Mouse (Mus musculus) CD4-positive, CD25-positive, alpha-beta regulatory T cell, adult 2 months (primary cell): ENCODE data around the gene Eif4h.
"Not testable (repeated sequence)": the region's sequence is repeated elsewhere in the genome, so short reads cannot be mapped to it uniquely, and the experiment has no call there.

Experiments used
- DNase-seq: peaks from one replicate; pipeline ENCODE4 v3.0.0-alpha.2; 2012; ENCODE audit warnings: low read depth, low spot score

Gene Eif4h

DNA sequence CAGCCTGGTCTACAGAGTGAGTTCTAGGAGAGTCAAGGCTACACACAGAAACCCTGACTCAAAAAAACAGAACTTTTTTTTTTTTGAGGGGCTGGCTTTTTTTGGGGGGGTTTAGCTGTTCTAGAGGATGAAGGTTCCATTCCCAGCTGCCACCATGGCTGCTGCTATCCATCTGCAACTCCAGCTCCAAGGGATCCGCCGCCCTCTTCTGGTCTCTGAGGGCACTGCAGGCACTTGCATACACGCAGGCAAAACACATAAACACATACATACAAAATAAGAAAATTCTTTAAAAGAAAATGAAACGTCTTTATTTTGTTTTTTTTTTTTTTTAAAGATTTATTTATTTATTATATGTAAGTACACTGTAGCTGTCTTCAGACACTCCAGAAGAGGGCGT lies 11.6 kb upstream of the Eif4h start:
- DNase-seq = peak; percentile 72

DNA sequence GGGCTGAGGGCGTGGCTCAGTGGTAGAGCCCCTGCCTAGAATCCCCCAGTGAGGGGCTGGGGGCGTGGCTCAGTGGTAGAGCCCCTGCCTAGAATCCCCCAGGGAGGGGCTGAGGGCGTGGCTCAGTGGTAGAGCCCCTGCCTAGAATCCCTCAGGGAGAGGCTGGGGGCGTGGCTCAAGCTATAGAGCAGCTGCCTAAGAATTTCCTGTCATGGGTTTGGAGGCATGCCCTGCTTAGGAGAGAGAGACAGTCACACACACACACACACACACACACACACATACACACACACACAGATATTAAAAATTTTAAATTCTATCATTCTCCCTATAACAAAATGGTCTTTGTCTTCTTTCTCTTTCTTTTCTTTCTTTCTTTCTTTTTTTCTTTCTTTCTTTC lies 9.7 kb upstream of the Eif4h start:
- DNase-seq = not testable (repeated sequence)

DNA sequence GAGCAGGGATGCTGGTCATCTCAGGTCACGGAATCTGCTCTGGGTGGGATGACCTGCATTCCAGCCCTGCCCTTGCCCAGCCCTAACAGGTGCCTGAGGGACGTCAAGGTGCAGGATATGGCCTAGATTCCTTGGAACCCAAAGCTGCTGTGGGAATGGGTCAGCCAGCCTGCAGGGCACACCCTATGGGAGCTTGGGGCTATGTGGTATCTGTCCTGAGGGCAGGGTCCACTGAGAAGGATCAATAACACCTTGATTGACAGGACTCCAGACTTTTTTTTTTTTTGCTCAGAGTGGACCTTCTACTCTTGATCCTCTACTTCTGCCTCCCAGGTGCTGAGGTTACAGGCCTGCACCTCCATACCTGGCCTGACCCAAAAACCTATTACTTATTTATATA lies 8.1 kb upstream of the Eif4h start:
- no peak for DNase-seq

DNA sequence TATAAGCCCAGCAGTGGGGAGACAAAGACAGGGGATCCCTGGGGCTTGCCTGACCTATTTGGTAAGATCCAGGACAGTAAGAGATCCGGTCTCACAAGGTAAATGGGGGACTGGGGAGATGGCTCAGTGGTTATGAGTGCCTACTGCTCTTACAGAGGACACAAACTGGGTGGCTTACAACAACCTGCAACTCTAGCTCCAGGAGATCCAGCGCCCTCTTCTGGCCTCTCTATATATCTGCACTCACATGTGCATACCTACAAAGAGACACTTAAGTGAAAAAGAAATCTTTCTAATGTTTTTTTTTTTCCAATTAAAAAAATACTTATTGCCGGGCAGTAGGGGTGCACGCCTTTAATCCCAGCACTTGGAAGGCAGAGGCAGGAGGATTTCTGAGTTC lies 7.2 kb upstream of the Eif4h start:
- DNase-seq = no peak

DNA sequence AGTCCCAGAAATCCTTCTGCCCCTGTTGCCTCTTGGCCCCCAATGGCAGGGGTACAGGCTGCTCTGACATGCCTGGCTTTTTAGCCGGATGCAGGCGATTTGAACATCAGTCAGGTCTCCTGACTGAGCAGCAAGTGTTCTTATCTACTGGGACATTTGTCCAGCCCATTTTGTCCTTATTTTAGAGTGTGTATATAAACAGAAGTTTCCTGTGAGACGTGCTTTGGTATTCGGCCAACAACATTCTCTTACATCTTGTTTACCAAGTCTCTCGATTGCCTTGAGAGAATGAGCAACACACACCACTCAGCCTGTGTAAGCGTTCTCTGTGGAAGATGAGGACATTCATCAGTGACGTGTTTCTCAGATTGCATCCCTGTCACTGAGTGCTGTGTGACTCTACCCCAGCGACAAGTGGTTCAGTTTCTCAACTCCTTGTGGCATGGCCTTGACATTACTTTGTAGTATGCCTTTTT lies 5.4 kb upstream of the Eif4h start:
- no peak for DNase-seq

DNA sequence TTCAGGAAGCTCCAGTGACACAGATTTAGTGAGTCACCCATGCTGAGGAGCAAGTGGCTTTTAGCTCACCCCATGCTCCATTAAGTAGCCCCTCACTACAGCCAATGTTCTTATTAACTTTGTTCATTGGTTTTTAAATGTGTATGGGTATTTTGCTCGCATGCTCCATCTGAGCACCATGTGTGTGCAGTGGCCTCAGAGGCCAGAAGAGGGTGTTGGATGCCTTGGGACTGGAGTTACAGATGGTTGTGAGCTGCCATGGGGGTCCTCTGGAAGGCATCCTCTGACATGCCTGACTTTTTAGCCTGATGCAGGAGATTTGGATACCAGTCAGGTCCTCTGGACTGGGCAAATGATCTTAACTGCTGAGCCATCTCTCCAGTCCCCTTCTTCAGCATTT lies 4.8 kb upstream of the Eif4h start:
- DNase-seq = no peak

DNA sequence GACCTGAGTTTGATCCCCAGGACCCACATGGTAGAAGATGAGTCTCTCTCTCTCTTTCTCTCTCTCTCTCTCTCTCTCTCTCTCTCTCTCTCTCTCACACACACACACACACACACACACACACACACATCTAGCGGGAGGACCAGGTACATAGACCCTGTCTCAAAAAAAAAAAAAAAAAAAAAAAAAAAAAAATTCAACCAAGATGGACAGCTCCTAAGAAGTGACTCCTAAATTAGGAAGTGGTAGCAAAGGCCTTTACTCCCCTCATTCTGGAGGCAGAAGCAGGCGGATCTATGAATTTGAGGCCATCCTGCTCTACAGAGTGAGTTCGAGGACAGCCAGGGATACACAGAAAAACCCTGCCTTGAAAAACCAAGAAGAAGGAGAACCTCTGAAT lies 1.1 kb upstream of the Eif4h start:
- no peak for DNase-seq

DNA sequence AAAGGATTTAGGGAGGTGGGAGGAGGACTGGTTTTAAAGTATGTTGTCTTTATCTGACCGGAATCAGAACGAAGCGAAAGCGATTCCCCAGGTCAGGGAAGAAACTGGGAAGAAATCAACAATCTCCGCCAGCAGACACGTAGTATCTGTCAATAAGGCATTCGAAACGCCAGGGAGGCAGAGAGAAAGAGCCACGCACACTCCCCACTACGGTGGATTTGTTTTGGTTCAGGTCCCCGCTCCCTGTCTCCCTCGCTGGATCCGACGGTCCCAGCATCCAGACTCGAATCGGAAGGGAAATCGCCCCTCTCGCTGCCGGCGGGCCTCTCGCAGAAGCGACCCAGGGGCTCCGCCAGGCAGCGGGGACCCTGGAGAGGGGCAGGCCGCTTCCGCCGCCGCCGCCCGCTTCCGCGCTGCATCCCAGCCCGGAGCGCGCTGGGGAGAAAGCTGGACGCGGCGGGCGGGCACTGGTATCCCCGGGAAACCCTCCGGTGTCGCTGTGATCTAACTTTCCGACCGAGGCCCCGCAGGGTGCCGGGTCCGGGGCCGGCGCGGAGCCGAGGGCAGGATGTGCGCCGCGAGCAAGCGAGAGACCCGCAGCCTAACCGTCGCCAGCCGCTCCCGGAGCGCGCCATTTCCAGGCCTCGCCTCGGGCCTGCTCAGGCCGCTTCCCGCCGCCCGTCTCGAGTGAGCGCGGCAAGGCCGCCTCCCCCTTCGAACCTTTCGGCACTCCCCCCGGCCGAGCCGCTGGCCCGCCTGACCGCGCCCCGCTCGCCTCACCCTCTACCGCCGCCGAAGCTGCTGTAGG lies 625 bp downstream of the Eif4h start:
- DNase-seq = no peak

DNA sequence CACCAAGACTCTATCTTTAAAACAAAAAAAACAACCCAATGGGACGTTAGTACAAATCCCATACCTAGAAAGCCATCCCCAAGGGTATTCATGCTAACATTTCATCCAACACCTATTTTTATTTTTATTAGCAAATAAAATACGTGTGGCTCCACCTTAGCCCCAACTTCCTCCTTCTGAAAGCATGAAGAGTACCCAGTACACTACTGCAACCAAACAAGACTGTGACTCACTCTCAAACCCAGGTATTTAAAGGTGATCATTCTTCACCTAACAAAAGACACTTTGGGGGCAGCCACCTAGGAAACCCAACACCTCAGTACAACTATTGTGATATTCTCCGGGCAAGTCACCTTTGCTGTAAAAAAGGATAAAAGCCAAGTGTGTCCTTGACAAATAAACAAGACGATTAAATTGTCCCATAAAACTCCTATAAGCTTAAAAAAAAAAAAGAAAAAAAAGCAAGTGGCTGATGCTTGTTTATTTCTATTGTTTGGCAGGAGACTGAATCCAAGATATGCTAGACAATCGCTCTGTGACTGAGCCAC lies 1.4 kb downstream of the Eif4h start:
- no peak for DNase-seq

DNA sequence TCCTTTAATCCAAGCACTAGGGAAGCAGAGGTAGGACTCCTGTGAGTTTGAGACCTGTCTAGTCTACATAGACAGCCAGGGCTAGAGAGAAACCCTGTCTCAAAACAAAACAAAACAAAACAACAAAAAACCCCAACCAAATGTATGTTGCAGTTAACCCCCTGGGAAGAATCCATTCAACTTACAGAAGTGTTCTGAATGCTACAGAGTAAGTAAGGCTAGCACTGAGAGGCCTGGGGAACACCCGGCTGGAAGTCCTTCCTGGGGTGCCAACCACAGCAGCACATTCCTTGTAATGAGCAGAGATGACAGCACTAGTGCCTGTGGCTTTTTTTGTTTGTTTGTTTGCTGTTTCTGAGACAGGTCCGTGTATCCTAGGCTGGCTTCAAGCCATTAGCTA lies 6.4 kb downstream of the Eif4h start:
- DNase-seq = no peak

DNA sequence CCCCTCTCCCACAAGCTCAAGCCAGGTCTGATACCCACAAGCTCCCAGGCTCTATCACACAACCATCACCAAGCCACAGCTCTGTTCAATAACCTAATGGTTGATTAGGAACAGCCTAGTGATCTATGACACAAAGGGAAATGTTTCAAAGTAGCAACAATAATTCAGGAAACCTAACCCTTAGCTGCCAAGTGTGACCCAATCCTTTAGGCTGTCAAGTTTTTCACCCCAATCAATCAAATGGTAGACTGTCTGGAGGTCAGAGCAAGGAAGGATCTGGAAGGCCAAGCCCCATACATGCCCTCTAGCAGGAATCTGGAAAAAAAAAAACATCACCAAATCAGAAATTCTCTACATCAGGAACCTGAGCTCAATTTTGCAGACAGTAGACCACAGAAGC lies 8.5 kb downstream of the Eif4h start:
- DNase-seq = no peak

DNA sequence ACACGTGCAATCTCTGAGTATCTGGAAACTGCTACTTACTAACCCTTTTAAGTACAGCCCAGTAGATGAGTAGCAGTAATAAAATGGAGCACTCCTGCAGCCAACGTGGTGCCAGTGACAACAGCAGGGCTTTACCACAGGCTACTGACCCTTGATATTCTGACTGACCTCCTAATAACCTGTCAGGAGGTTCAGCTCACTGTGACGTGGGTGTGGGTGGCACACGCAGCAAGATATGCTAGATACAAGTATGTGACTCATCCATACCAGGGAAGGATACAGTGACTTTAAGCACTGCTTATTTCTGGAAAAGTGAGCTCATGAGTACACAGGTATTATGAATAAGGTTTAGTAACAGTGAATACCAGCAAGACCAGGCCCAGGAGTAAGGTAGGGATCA lies 9.8 kb downstream of the Eif4h start:
- DNase-seq = no peak

DNA sequence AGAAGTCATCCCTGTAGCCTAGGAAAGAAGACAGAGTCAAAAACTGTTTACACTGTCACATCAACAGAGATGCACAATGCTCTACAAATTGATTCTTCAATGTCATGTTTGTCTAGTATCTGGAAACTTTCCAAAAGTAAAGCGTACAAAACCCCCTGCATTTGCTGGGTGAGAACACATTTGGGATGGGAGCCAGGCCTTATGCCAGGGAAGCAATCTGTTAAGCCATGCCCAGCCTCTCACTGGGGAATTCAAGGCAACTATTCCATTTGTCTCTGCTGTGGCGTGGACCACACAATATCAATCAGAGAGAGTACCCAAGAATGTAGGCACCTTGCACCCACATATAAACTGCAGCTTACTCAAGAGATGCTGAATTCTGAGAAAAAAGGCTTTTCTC lies 17.2 kb downstream of the Eif4h start:
- no peak for DNase-seq

DNA sequence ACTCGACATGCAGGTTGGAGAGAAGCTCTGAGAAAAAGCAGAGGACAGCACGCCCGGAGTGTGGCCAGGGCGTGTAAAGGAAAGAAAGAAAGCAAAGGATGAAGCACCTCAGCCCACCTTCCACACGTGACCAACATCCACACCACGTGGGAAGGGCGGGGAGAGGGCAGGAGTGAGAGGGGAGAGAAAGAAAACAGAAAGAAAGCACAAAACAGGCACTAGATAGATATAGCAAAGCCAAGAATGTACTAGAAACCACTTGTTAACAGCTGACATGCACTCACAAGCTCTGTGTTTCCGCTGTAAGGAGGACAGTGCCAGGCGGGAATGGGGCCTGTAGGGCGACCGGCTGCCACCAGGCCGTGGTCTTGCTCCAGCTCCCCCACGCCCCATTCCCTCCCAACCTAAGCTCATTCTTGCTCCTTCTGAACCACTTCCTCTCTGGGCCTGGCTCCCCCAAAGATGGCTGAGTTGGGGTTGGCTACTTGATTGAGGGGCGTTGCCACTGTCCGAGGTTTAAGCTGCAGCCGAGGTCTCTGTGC lies 18.1 kb downstream of the Eif4h start:
- no peak for DNase-seq

DNA sequence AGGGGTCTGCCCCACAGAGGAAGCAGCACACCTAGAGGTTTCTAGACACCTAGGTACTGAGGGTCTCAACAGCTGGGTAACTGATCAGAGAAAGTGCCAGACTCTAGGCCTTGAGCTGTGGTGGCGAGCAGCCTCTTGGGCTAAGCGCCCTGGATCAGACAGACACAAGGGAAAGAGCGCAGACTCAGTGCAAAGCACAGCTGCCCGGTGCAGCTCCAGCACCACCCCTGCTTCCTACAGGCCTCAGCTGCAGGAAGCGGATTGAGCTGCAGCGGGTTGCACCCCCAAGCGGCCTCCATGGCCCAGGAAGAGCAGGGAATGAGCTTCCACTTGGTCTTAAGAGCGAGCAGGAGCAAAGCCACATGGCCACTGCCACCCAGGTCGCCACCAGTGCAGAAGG lies 18.8 kb downstream of the Eif4h start:
- DNase-seq = no peak

DNA sequence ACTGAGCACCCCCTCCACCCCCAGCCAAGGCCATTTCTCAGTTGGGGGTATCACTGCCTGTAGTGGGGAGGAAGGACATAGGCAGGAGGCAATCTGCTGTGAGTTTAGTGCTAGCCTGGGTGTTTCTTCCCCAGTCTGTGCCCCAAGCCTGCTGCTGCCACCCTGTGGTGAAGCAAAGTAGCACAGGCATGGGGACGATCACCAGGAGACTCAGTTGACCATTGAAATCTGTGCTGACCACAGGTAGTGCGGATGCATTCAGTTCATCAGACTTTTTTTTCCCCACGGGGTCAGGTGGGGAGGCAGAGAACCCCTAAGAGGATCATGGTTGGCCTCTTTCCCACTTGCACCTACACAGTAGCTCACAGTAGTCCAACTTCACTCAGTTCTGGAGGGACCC lies 22.2 kb downstream of the Eif4h start:
- DNase-seq = peak; percentile 73

DNA sequence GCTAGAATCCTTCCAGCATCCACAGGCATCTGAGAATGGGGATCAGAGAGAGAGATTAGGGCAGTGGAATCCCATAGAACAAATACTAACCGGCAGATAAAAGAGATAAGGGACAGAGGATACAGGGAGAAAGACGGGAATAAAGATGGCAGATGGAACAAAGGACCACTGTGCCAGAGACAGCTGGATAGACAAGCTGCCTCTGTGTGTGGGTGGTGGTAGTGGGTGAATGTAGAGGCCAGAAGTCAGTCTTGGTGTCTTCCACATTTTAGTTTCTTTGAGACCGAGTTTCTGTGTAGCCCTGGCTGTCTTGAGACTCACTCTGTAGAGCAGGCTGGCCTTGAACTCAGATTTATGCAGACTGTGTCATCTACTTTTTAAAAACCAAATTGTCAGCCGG lies 23.5 kb downstream of the Eif4h start:
- no peak for DNase-seq

DNA sequence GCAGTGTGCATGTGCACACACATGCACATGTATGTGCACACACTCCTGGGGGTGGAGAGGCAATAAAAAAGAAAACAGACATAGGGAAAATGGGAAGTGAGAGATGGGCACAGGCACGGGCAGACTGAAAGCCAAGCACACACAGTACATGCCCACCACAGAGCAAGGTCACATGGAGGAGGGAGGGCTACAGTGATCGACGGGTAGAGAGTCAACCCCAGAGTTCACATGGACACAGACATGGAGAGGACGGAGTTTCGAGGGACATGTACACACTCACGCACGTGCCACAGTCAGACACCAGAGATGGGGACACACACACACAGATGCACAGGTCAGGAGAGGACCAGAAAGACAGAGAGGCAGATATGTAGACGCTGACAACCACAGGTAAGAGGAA lies 23.9 kb downstream of the Eif4h start:
- no peak for DNase-seq

DNA sequence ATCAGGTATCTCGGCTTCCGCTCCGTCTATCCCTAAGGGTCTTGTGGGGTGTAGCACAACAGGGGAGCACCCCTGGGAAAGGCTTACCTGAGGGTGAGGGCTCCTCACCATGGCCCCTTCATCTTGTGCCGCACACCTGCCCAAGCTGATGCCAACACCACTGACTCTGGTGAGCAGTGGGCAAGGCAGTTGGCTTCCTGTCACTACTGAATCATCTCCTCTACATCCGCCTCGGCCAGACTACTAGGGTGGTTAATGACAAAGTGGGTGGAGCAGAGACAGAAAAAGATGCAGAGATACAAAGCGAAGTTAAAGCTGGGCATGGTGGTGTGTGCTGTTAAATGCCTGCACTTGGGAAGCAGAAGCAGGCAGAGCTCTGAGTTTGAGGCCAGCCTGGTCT lies 24.5 kb downstream of the Eif4h start, which contains the start of gene Lat2:
Lat2 (minus strand) TSS at position 224 of the 400 bp plus-strand sequence.
- peak; percentile 22 for DNase-seq

DNA sequence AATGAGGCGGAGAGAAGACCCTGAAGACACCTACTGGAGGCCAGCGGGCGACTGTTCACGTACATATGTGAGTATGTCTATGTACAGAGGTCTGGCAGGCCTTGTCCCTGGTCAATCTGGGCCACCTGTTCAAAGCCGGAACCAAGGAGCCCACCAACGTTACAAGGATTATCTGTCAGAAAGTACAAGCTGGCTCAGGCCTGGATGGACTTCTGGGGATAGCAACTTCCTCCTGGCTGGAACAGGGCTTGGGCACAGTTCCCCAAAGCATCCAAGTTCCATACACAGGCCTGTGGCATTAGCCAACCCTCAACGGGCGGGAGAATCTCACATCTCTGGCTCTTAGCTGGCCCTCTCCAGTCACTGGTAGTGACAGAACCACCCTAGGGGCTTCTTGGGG lies 25.0 kb downstream of the Eif4h start:
- no peak for DNase-seq

DNA sequence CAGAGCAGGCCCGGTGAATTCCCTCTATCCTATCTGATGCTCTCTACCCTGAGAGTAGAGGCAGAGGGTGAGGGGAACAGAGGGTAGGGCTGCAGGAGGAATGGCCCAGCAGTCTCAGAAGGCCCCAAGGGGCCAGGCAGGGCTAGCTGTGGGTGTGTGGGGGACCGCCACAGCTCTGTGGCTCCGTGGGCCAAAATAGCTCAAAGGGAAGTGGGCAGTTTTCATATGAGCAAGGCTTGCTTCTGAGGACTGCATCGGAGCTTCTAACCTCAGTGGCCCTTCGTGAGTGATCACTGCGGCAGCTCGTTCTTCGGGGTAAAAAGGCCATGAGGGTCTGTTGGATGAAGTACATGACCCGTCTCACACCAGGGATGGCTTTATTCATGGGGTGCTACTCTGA lies 25.6 kb downstream of the Eif4h start:
- no peak for DNase-seq

DNA sequence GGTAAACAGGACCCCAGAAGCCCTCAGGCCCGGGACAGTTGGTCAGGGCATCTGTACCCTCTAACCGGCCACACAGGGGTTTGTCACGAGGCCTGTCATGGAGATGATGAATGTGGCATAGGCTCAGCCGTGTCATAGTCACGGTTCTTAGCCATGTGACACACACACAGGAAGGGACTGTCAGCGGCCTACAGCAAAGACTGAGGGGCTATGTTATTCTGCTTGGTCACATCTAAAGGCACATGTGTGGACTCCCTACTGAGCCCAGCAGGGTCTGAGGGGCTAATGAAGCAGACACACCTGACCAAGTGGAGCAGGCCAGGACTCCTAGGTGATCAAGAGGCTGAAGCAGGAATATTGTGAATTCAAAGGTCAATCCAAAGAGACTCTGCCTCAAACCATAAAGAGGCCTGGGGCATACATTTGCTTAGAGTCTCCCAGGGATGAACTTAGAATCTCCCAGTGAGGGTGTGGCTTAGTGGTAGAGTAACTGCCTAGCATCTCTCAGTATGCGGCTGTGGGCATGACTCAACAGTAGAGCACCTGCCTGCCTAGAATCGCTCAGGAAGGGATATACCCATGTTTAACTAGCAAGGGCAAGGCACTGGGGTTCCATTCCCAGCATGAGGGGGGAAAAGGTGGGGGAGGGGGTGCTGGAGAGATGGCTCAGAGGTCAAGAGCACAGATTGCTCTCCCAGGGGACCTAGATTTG lies 27.3 kb downstream of the Eif4h start:
- no peak for DNase-seq
